Mouse (Mus musculus) bone marrow macrophage, adult 2 months (primary cell): Measurements from ENCODE around the gene Ltb4r2.

Source experiments
- CTCF ChIP-seq: IDR thresholded peaks from 2 replicates; pipeline ENCODE4 v1.5.1; 2012; ENCODE audit warnings: low read depth, mild to moderate bottlenecking, low read length, moderate library complexity
- POLR2A ChIP-seq: IDR thresholded peaks from 2 replicates; pipeline ENCODE4 v1.6.1; 2012; ENCODE audit warnings: mild to moderate bottlenecking, low read depth, low read length, borderline replicate concordance

- no peak for TF ChIP-seq POLR2A
- TF ChIP-seq CTCF: no peak
Observed at GRCm38 (mm10) chr14:55713007-55713728, 48.1 kb upstream of the Ltb4r2 start.
